Mouse (Mus musculus): Measurements from ENCODE around the gene Lhx9.

DNA sequence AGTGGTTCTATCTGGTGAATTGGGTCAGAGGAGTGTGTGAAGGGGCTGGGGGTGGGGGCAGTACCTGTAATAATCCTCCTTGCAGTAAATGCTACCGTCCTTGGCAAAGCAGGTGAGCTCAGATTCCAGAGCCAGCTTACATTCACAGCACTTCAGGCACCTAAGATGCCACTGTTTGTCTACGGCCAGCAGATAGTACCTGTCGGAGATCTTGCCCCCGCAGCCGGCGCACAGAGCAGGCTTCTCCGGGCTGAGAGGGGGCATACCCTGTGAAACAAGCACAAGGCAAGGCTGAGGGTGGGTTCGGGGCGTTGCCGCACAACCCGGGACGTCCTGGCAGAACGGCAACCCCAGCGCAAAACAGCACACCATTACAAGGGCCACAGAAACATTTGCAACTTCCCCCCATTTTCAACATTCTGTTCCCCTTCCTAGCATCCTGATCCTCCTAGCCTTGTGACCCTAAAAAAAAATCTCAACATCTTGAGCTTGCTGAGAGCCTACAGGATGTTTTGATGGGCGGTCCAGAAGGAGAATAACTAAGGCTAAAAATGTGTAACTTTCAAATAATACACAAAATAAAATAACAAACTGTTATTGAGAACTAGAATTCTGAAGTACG lies 8.5 kb downstream of the Lhx9 start:
- no peak for TF ChIP-seq CTCF (IDR thresholded peaks at IDR 0.05; ENCODE audit: borderline replicate concordance, extremely low read depth, insufficient read depth, insufficient read length)
- no peak for TF ChIP-seq POLR2A (IDR thresholded peaks at IDR 0.05; ENCODE audit: borderline replicate concordance, extremely low read depth, insufficient read depth, insufficient read length, poor library complexity, severe bottlenecking)

All from brain, embryonic 14.5 days (tissue).